8 mouse cellular contexts compared by ENCODE assay signal in genomic region chr5:8356885-8357651, GRCm38 (mm10). TPM values are rescaled to one million over a fixed set of nuclear protein-coding genes. Genes with fewer than 3 reads are reported as not detected.
A peak's percentile ranks its signal among the peaks of the same experiment; 100 is the strongest.
DNase-seq lines count a peak whose midpoint lies in the region; ATAC-seq lines count a peak whose summit lies in the region.

No protein-coding gene starts in this region.

- no peaks in the 10 kb centered on the region for H3K4me1 ChIP-seq in intestine, embryonic 16.5 days (ENCODE audit: control insufficient read depth, insufficient read depth, low read length)

- no peak overlapping the region for H3K4me2 ChIP-seq in intestine, embryonic 16.5 days (ENCODE audit: low read depth, low read length)

- H3K9me3 ChIP-seq in intestine, embryonic 16.5 days (ENCODE audit: control insufficient read depth, low read length): no peaks in the 10 kb centered on the region

- no peak overlapping the region for H3K4me3 ChIP-seq in intestine, embryonic 16.5 days (ENCODE audit: low read length)

- intact Hi-C loops in heart, postnatal 10 days (cut with DNase I): no loop called here

- WGBS in intestine, embryonic 16.5 days: 46% methylated on average over 13 of the region's 13 CpGs

- no peaks in the 10 kb centered on the region for H3K36me3 ChIP-seq in intestine, embryonic 16.5 days (ENCODE audit: control insufficient read depth, insufficient read depth, low read length)

- ATAC-seq in intestine, embryonic 16.5 days: no peak

- H3K27ac ChIP-seq in intestine, embryonic 16.5 days (ENCODE audit: low read length): no peak overlapping the region

- no peaks in the 10 kb centered on the region for H3K27me3 ChIP-seq in intestine, embryonic 16.5 days (replicated peaks; ENCODE audit: control insufficient read depth, insufficient read depth, low read length)

- no peak overlapping the region for H3K9ac ChIP-seq in intestine, embryonic 16.5 days (ENCODE audit: low read depth, low read length)

- peak; percentile 10 for DNase-seq in embryo, embryonic 11 days
- no peak for DNase-seq in embryo, embryonic 10.5 days (ENCODE audit: low spot score)
- peak; percentile 31 for DNase-seq in NIH3T3 (ENCODE audit: low read depth)
- peak; percentile 26 to 34 for DNase-seq in heart, postnatal 10 days
- peak; percentile 51 for DNase-seq in lung, postnatal 10 days
- DNase-seq in cerebellum, postnatal 25 days: no peak
- no peak for DNase-seq in thymus, postnatal 0 days (ENCODE audit: low spot score)

RNA-seq across cellular contexts. Expression of gene Adam22, which starts 10.9 kb away (rescaled TPM):
- total RNA-seq in heart, postnatal 10 days (2021): 1 to 10 TPM; 4.7 to 6.9 TPM
- 2.8 and 3.2 TPM in 2 replicates for polyA plus RNA-seq in intestine, embryonic 16.5 days (2015; fragmentation: Nextera tagmentation; extraction: Ambion mirVana)
- polyA plus RNA-seq in thymus, postnatal 0 days (2015; fragmentation: Nextera tagmentation; extraction: Ambion mirVana): 0.85 and 1.3 TPM in 2 replicates

Comparison
In these comparisons a context has a peak if more than half of its experiments do, and no peak if none do; other contexts are left out.
1. DNase-seq: peak in embryo, embryonic 11 days (single experiment), NIH3T3 (single experiment), heart, postnatal 10 days (2 of 2) and lung, postnatal 10 days (single experiment); none in embryo, embryonic 10.5 days (single experiment), cerebellum, postnatal 25 days (0 of 2) and thymus, postnatal 0 days (single experiment).